In the genomic region with DNA sequence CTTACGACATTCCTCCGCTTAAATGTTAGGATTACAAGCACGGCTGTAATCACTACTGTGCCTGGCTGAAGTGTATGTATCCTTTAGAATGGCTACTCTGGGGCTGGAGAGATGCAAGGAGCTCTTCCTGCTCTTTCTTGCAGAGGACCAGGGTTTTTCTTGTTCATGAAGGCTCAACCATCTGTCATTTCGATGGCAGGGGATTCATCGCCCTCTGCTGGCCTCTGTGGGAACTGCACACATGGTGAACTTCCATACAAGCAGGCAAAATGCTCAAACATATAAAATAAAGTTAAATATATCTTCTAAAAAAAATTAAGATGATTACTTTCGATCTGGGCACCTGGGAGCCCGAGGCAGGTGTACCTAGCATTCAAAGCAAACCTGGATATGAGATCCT, we compare ENCODE assay signal across 8 mouse cellular contexts. TPM values are rescaled to one million over a fixed set of nuclear protein-coding genes. Genes with fewer than 3 reads are reported as not detected.
DNase-seq lines count a peak whose midpoint lies in the region; ATAC-seq and TF ChIP-seq lines count a peak whose summit lies in the region.

No protein-coding gene starts in this region.

- no peaks in the 10 kb centered on the region for H3K4me1 ChIP-seq in hindbrain, embryonic 14.5 days (replicated peaks; ENCODE audit: control insufficient read depth, insufficient read depth, low read length)
- no peaks in the 10 kb centered on the region for H3K4me1 ChIP-seq in hindbrain, embryonic 16.5 days (ENCODE audit: control insufficient read depth, insufficient read depth, low read depth, low read length)
- H3K4me1 ChIP-seq in testis, adult 2 months (ENCODE audit: control insufficient read depth, insufficient read depth, low read length): no peaks in the 10 kb centered on the region

- DNase-seq in hindbrain, embryonic 14.5 days (ENCODE audit: low spot score): peak; percentile 88
- DNase-seq in R1 (ENCODE audit: low read depth, low spot score): peak; percentile 69
- DNase-seq in cerebellum, postnatal 4 days (ENCODE audit: low spot score in 2 of 2): peak; percentile 77 to 88
- DNase-seq in left cerebral cortex, postnatal 10 days (ENCODE audit: extremely low spot score in 1 of 2, low spot score in 2 of 2): peak; percentile 71 to 77
- peak; percentile 78 for DNase-seq in naive thymus-derived CD4-positive, alpha-beta T cell, adult 2 months (ENCODE audit: low read depth)

- H3K9ac ChIP-seq in hindbrain, embryonic 14.5 days: no peak overlapping the region
- no peak overlapping the region for H3K9ac ChIP-seq in hindbrain, embryonic 16.5 days (ENCODE audit: low read depth, low read length)

- intact Hi-C loops in left cerebral cortex, postnatal 10 days (cut with DNase I): no loop called here

- no peak overlapping the region for H3K4me3 ChIP-seq in hindbrain, embryonic 14.5 days (replicated peaks; ENCODE audit: low read length)
- H3K4me3 ChIP-seq in hindbrain, embryonic 16.5 days (ENCODE audit: low read length): no peak overlapping the region
- H3K4me3 ChIP-seq in testis, adult 2 months (ENCODE audit: control insufficient read depth, low read depth, low read length): no peak overlapping the region

- H3K4me2 ChIP-seq in hindbrain, embryonic 14.5 days (replicated peaks): no peak overlapping the region
- no peak overlapping the region for H3K4me2 ChIP-seq in hindbrain, embryonic 16.5 days (ENCODE audit: low read length)

- TF ChIP-seq CTCF in testis, adult 2 months (IDR thresholded peaks at IDR 0.05; ENCODE audit: control insufficient read depth, insufficient read depth, insufficient replicate concordance, low read depth, low read length): peak; percentile 81

- no peak for ATAC-seq in hindbrain, embryonic 14.5 days (ENCODE audit: low FRiP score)
- no peak for ATAC-seq in hindbrain, embryonic 16.5 days
- peak; percentile 63 for ATAC-seq in granulocyte monocyte progenitor cell, adult 5-6 weeks (replicated peaks; ENCODE audit: poor library complexity, severe bottlenecking)

- no peak overlapping the region for H3K27ac ChIP-seq in hindbrain, embryonic 14.5 days
- H3K27ac ChIP-seq in hindbrain, embryonic 16.5 days (ENCODE audit: low read depth, low read length): no peak overlapping the region
- H3K27ac ChIP-seq in testis, adult 2 months (ENCODE audit: control insufficient read depth, insufficient read depth, low read depth, low read length): no peak overlapping the region

- no peak for TF ChIP-seq POLR2A in testis, adult 2 months (IDR thresholded peaks at IDR 0.05; ENCODE audit: control insufficient read depth, low read depth, low read length)

- H3K9me3 ChIP-seq in hindbrain, embryonic 14.5 days (ENCODE audit: control insufficient read depth, low read length): no peaks in the 10 kb centered on the region
- H3K9me3 ChIP-seq in hindbrain, embryonic 16.5 days (ENCODE audit: control insufficient read depth, low read length): no peaks in the 10 kb centered on the region

- 61% methylated on average over 7 of the region's 7 CpGs for WGBS in hindbrain, embryonic 14.5 days
- WGBS in hindbrain, embryonic 16.5 days: 54% methylated on average over 7 of the region's 7 CpGs

- peaks cover 88% of the 10 kb centered on the region for H3K36me3 ChIP-seq in hindbrain, embryonic 14.5 days (replicated peaks; ENCODE audit: control insufficient read depth, insufficient read depth)
- H3K36me3 ChIP-seq in hindbrain, embryonic 16.5 days (ENCODE audit: control insufficient read depth, insufficient read depth, low read length): peaks cover 17% of the 10 kb centered on the region
- H3K36me3 ChIP-seq in testis, adult 2 months (ENCODE audit: control insufficient read depth, insufficient read depth, low read length): peaks cover 2% of the 10 kb centered on the region

- H3K27me3 ChIP-seq in hindbrain, embryonic 14.5 days (ENCODE audit: control insufficient read depth, insufficient read depth, low read length): no peaks in the 10 kb centered on the region
- H3K27me3 ChIP-seq in hindbrain, embryonic 16.5 days (replicated peaks; ENCODE audit: control insufficient read depth, insufficient read depth, low read length): no peaks in the 10 kb centered on the region
- no peaks in the 10 kb centered on the region for H3K27me3 ChIP-seq in testis, adult 2 months (ENCODE audit: control insufficient read depth, insufficient read depth, low read length)

RNA-seq across cellular contexts. Expression of a gene that starts 30.2 kb away (rescaled TPM):
- polyA plus RNA-seq in hindbrain, embryonic 14.5 days (2014; fragmentation: Nextera tagmentation; extraction: Ambion mirVana): 404 and 524 TPM in 2 replicates
- polyA plus RNA-seq in hindbrain, embryonic 16.5 days (2015; fragmentation: Nextera tagmentation; extraction: Ambion mirVana): 678 and 702 TPM in 2 replicates
- total RNA-seq in granulocyte monocyte progenitor cell, adult 5-6 weeks (2014; fragmentation: Nextera tagmentation): 34.6 and 53.7 TPM in 2 replicates
- 24.4 and 34.1 TPM in 2 replicates for total RNA-seq in granulocyte monocyte progenitor cell, adult 5-6 weeks (2017)
- 1,000 to 10,000 TPM; 2,078 to 2,206 TPM for total RNA-seq in left cerebral cortex, postnatal 10 days (2021)
- polyA plus RNA-seq in testis, adult 2 months (2012; rRNA removed): 0.38 and 0.44 TPM in 2 replicates

RNA-seq across cellular contexts. Expression of a gene that starts 36.2 kb away (rescaled TPM):
- polyA plus RNA-seq in hindbrain, embryonic 14.5 days (2014; fragmentation: Nextera tagmentation; extraction: Ambion mirVana): 21.0 and 22.5 TPM in 2 replicates
- polyA plus RNA-seq in hindbrain, embryonic 16.5 days (2015; fragmentation: Nextera tagmentation; extraction: Ambion mirVana): 12.5 and 15.8 TPM in 2 replicates
- total RNA-seq in granulocyte monocyte progenitor cell, adult 5-6 weeks (2014; fragmentation: Nextera tagmentation): 5.0 and 9.4 TPM in 2 replicates
- total RNA-seq in granulocyte monocyte progenitor cell, adult 5-6 weeks (2017): 0.72 and 1.8 TPM in 2 replicates
- 100 to 1,000 TPM; 226 to 237 TPM for total RNA-seq in left cerebral cortex, postnatal 10 days (2021)
- polyA plus RNA-seq in testis, adult 2 months (2012; rRNA removed): 83.7 and 86.7 TPM in 2 replicates

RNA-seq across cellular contexts. Expression of a gene that starts 36.5 kb away (rescaled TPM):
- 29.3 and 29.4 TPM in 2 replicates for polyA plus RNA-seq in hindbrain, embryonic 14.5 days (2014; fragmentation: Nextera tagmentation; extraction: Ambion mirVana)
- polyA plus RNA-seq in hindbrain, embryonic 16.5 days (2015; fragmentation: Nextera tagmentation; extraction: Ambion mirVana): 30.0 and 39.7 TPM in 2 replicates
- 6.7 and 13.2 TPM in 2 replicates for total RNA-seq in granulocyte monocyte progenitor cell, adult 5-6 weeks (2014; fragmentation: Nextera tagmentation)
- total RNA-seq in granulocyte monocyte progenitor cell, adult 5-6 weeks (2017): 5.6 and 6.5 TPM in 2 replicates
- 10 to 100 TPM; 26.0 to 27.1 TPM for total RNA-seq in left cerebral cortex, postnatal 10 days (2021)
- 267 and 276 TPM in 2 replicates for polyA plus RNA-seq in testis, adult 2 months (2012; rRNA removed)

Comparison
In these comparisons a context has a peak if more than half of its experiments do, and no peak if none do; other contexts are left out.
1. RNA of a gene that starts 30.2 kb away (polyA plus RNA-seq): 678 to 702 TPM in hindbrain, embryonic 16.5 days and 404 to 524 TPM in hindbrain, embryonic 14.5 days; 0.38 to 0.44 TPM in testis, adult 2 months; every median in the first group is over 100 times any median in the second.
2. Peak in every context shown above with its lines, with median percentiles within 50 percentile points of each other: DNase-seq.